Comparison of ENCODE assay signal across 15 mouse cellular contexts in genomic region chr2:132515607-132516006, GRCm38 (mm10).
A peak's percentile ranks its signal among the peaks of the same experiment; 100 is the strongest.
DNase-seq lines count a peak whose midpoint lies in the region; TF ChIP-seq lines count a peak whose summit lies in the region.
"Had no signal": no experiment of that assay in that cellular context is flagged by ENCODE, and none has a peak within 500 bp of the region (broad histone marks: within the 10 kb centered on the region; RNA-seq: fewer than 3 reads in every experiment).

No protein-coding gene starts in this region.

- no peaks in the 10 kb centered on the region for H3K27me3 ChIP-seq in testis, adult 2 months (ENCODE audit: control insufficient read depth, insufficient read depth, low read length)
- H3K27me3 ChIP-seq in MEL (ENCODE audit: control insufficient read depth in 1 of 2, insufficient read depth in 2 of 2, low read length in 2 of 2): no peaks in the 10 kb centered on the region
- H3K27me3 ChIP-seq: forebrain, embryonic 13.5 days; heart, embryonic 12.5 days; heart, embryonic 15.5 days had no signal

- H3K79me2 ChIP-seq in MEL (ENCODE audit: control insufficient read depth, insufficient read depth, low read length, poor library complexity): no peaks in the 10 kb centered on the region

- H3K36me3 ChIP-seq in testis, adult 2 months (ENCODE audit: control insufficient read depth, insufficient read depth, low read length): no peaks in the 10 kb centered on the region
- peaks cover 0 to 7% of the 10 kb centered on the region in 2 experiments; a peak in 2 of 4 replicates for H3K36me3 ChIP-seq in MEL (ENCODE audit: control insufficient read depth in 1 of 2, insufficient read depth in 2 of 2, low read length in 2 of 2)
- H3K36me3 ChIP-seq: forebrain, embryonic 10.5 days; heart, embryonic 12.5 days; heart, embryonic 15.5 days had no signal

- TF ChIP-seq CTCF in testis, adult 2 months (IDR thresholded peaks at IDR 0.05; ENCODE audit: control insufficient read depth, insufficient read depth, insufficient replicate concordance, low read depth, low read length): no peak
- TF ChIP-seq CTCF in MEL (IDR thresholded peaks at IDR 0.05 in 2 of 3, conservative IDR thresholded peaks at IDR 0.05 in 1 of 3; ENCODE audit: control insufficient read depth in 1 of 3, insufficient read depth in 1 of 3, low read depth in 2 of 3, low read length in 3 of 3, poor library complexity in 1 of 3, severe bottlenecking in 1 of 3): no peak

- TF ChIP-seq POLR2A in testis, adult 2 months (IDR thresholded peaks at IDR 0.05; ENCODE audit: control insufficient read depth, low read depth, low read length): no peak
- TF ChIP-seq POLR2A in MEL (IDR thresholded peaks at IDR 0.05; ENCODE audit: control insufficient read depth in 1 of 2, insufficient read depth in 1 of 2, low read depth in 1 of 2, low read length in 2 of 2, poor library complexity in 1 of 2): no peak

- DNase-seq in cerebellum, adult 9-10 months: peak; percentile 41
- DNase-seq in cerebellum, postnatal 4 days (ENCODE audit: low spot score in 2 of 2): no peak
- peak; percentile 83 for DNase-seq in heart, adult 11 months
- DNase-seq in heart, postnatal 10 days: no peak
- no peak for DNase-seq in testis, postnatal 10 days (ENCODE audit: low spot score)
- DNase-seq in MEL (ENCODE audit: low read depth, low spot score) (no peak), adipocyte (ENCODE audit: low spot score) (no peak)

- intact Hi-C loops in heart, postnatal 10 days (cut with DNase I): loop anchor here (1.0 to 10.0 kb wide), 4 partner anchors 186 to 387 kb away; partner anchors contain the start of genes Mcm8 and Trmt6

- H3K27ac ChIP-seq in testis, adult 2 months (ENCODE audit: control insufficient read depth, insufficient read depth, low read depth, low read length): no peak overlapping the region
- H3K27ac ChIP-seq in MEL (ENCODE audit: control insufficient read depth, low read depth, low read length): no peak overlapping the region
- H3K27ac ChIP-seq: forebrain, embryonic 10.5 days; forebrain, embryonic 13.5 days; gastrocnemius, adult 2 months; heart, embryonic 15.5 days; hindbrain, embryonic 14.5 days; hindbrain, postnatal 0 days had no signal

- peak overlapping the region; percentile 6; the same call in 1 of the 2 replicates for H3K9ac ChIP-seq in MEL (ENCODE audit: control insufficient read depth, low read depth, low read length, poor library complexity, severe bottlenecking)
- H3K9ac ChIP-seq: forebrain, embryonic 13.5 days; heart, embryonic 12.5 days; heart, embryonic 15.5 days; hindbrain, embryonic 14.5 days had no signal

- no peaks in the 10 kb centered on the region for H3K9me3 ChIP-seq in MEL (replicated peaks; ENCODE audit: insufficient read depth, low read length)
- H3K9me3 ChIP-seq: forebrain, embryonic 10.5 days; forebrain, embryonic 13.5 days; heart, embryonic 12.5 days; heart, embryonic 15.5 days had no signal

- peak overlapping the region; percentile 38 for H3K4me3 ChIP-seq in testis, adult 2 months (ENCODE audit: control insufficient read depth, low read depth, low read length)
- peak overlapping the region; percentile 43 to 63 for H3K4me3 ChIP-seq in MEL (ENCODE audit: control insufficient read depth in 1 of 2, insufficient read depth in 1 of 2, low read depth in 2 of 2, low read length in 2 of 2)
- H3K4me3 ChIP-seq: forebrain, embryonic 10.5 days; forebrain, embryonic 13.5 days; gastrocnemius, adult 2 months; heart, embryonic 12.5 days; heart, embryonic 15.5 days had no signal

- TF ChIP-seq RAD21 in MEL (IDR thresholded peaks at IDR 0.05; ENCODE audit: low read depth, low read length): no peak

- TF ChIP-seq EP300 in MEL (IDR thresholded peaks at IDR 0.05; ENCODE audit: low read depth in 1 of 2, low read length in 2 of 2): no peak

- H3K4me1 ChIP-seq in testis, adult 2 months (ENCODE audit: control insufficient read depth, insufficient read depth, low read length): peaks cover 13% of the 10 kb centered on the region
- peaks cover 0 to 29% of the 10 kb centered on the region in 2 experiments; a peak in 3 of 4 replicates for H3K4me1 ChIP-seq in MEL (ENCODE audit: control insufficient read depth in 1 of 2, insufficient read depth in 2 of 2, low read length in 2 of 2)
- H3K4me1 ChIP-seq: forebrain, embryonic 13.5 days had no signal

TF ChIP-seq in MEL, 35 proteins besides CTCF, POLR2A, EP300 and RAD21:
- 0 out of 2 replicates have a peak, but pooled peaks have one; percentile 44 for TF ChIP-seq NRF1 (IDR thresholded peaks at IDR 0.05; ENCODE audit: insufficient read depth, low read depth, low read length, poor library complexity, severe bottlenecking)
- no peak for TF ChIP-seq RCOR1 (IDR thresholded peaks at IDR 0.05; ENCODE audit: low read depth, low read length)
- no peak for TF ChIP-seq USF2 (IDR thresholded peaks at IDR 0.05; ENCODE audit: borderline replicate concordance in 1 of 2, insufficient read depth in 1 of 2, low read depth in 1 of 2, low read length in 2 of 2)
- no peak for TF ChIP-seq ZC3H11A (IDR thresholded peaks at IDR 0.05; ENCODE audit: low read depth, low read length)
- TF ChIP-seq E2F4 (IDR thresholded peaks at IDR 0.05; ENCODE audit: borderline replicate concordance, low read depth, low read length): no peak
- TF ChIP-seq KAT2A (conservative IDR thresholded peaks at IDR 0.05; ENCODE audit: low read depth, low read length): no peak
TF ChIP-seq in MEL: peak in this region for 1.

Comparison
In these comparisons a context has a peak if more than half of its experiments do, and no peak if none do; other contexts are left out.
1. DNase-seq: peak in cerebellum, adult 9-10 months (single experiment) and heart, adult 11 months (single experiment); none in cerebellum, postnatal 4 days (0 of 2), heart, postnatal 10 days (0 of 2), testis, postnatal 10 days (single experiment), MEL (single experiment) and adipocyte (single experiment).